ENCODE assay signal across 9 mouse cellular contexts in genomic region chr9:71210870-71211269, GRCm38 (mm10). TPM values are rescaled to one million over a fixed set of nuclear protein-coding genes. Genes with fewer than 3 reads are reported as not detected.
DNase-seq lines count a peak whose midpoint lies in the region; ATAC-seq and TF ChIP-seq lines count a peak whose summit lies in the region.
"Had no signal": no experiment of that assay in that cellular context is flagged by ENCODE, and none has a peak within 500 bp of the region (broad histone marks: within the 10 kb centered on the region; RNA-seq: fewer than 3 reads in every experiment).

No protein-coding gene starts in this region.

- no peaks in the 10 kb centered on the region for H3K36me3 ChIP-seq in kidney, adult 2 months (ENCODE audit: control insufficient read depth, insufficient read depth, low read length)
- H3K36me3 ChIP-seq in kidney, embryonic 14.5 days (ENCODE audit: control insufficient read depth, insufficient read depth, low read length), result no peaks in the 10 kb centered on the region
- no peaks in the 10 kb centered on the region for H3K36me3 ChIP-seq in embryonic facial prominence, embryonic 10.5 days (replicated peaks)
- no peaks in the 10 kb centered on the region for H3K36me3 ChIP-seq in thymus, adult 2 months (ENCODE audit: control insufficient read depth, insufficient read depth, low read length)
- H3K36me3 ChIP-seq: liver, embryonic 15.5 days had no signal

- no peak overlapping the region for H3K9ac ChIP-seq in kidney, embryonic 14.5 days (ENCODE audit: low read depth, low read length)
- H3K9ac ChIP-seq: liver, embryonic 15.5 days had no signal

- no peak overlapping the region for H3K27ac ChIP-seq in kidney, adult 2 months (ENCODE audit: insufficient read depth, low read depth, low read length)
- no peak overlapping the region for H3K27ac ChIP-seq in kidney, embryonic 14.5 days (ENCODE audit: low read depth, low read length)
- no peak overlapping the region for H3K27ac ChIP-seq in embryonic facial prominence, embryonic 10.5 days (replicated peaks)
- no peak overlapping the region for H3K27ac ChIP-seq in thymus, adult 2 months (ENCODE audit: control insufficient read depth, insufficient read depth, low read length)
- H3K27ac ChIP-seq: liver, embryonic 15.5 days had no signal

- peak; percentile 71 for TF ChIP-seq CTCF in kidney, adult 2 months (conservative IDR thresholded peaks at IDR 0.05; ENCODE audit: insufficient read depth, insufficient read length, low read depth, low read length)
- TF ChIP-seq CTCF in thymus, adult 2 months (IDR thresholded peaks at IDR 0.05; ENCODE audit: borderline replicate concordance, control insufficient read depth, extremely low read depth, insufficient read depth, low read length, poor library complexity), result no peak

- peak; percentile 33 to 69 for DNase-seq in adrenal gland, adult (ENCODE audit: inconsistent age in 2 of 2, low spot score in 1 of 2)
- no peak for DNase-seq in adrenal gland, adult 2 months
- DNase-seq in kidney, adult 2 months, result peak; percentile 48
- peak; percentile 36 to 37 for DNase-seq in B cell, adult 2 months
- DNase-seq in embryonic facial prominence, embryonic 10.5 days (ENCODE audit: low spot score), result peak; percentile 57
- DNase-seq in mesoderm, embryonic 11.5 days (ENCODE audit: low read depth, low spot score), result peak; percentile 63
- no peak for DNase-seq in thymus, adult 2 months

- H3K27me3 ChIP-seq in kidney, adult 2 months (replicated peaks; ENCODE audit: control insufficient read depth, insufficient read depth, low read length), result peaks cover 8% of the 10 kb centered on the region
- H3K27me3 ChIP-seq in kidney, embryonic 14.5 days (ENCODE audit: control insufficient read depth, insufficient read depth, low read length), result peaks cover 9% of the 10 kb centered on the region; the same call in 1 of the 2 replicates
- peaks cover 36% of the 10 kb centered on the region for H3K27me3 ChIP-seq in embryonic facial prominence, embryonic 10.5 days (replicated peaks; ENCODE audit: low read depth, poor library complexity, severe bottlenecking)
- peaks cover 6% of the 10 kb centered on the region for H3K27me3 ChIP-seq in thymus, adult 2 months (ENCODE audit: control insufficient read depth, insufficient read depth, low read length)

- 8% methylated on average over 2 of the region's 2 CpGs for WGBS in kidney, adult 2 months
- 10% methylated on average over 2 of the region's 2 CpGs for WGBS in kidney, embryonic 14.5 days
- WGBS in embryonic facial prominence, embryonic 10.5 days, result 10% methylated on average over 2 of the region's 2 CpGs
- 13% methylated on average over 2 of the region's 2 CpGs for WGBS in thymus, adult 2 months

- H3K9me3 ChIP-seq in kidney, embryonic 14.5 days (ENCODE audit: control insufficient read depth, low read length), result no peaks in the 10 kb centered on the region
- no peaks in the 10 kb centered on the region for H3K9me3 ChIP-seq in embryonic facial prominence, embryonic 10.5 days
- H3K9me3 ChIP-seq: liver, embryonic 15.5 days had no signal

- H3K4me1 ChIP-seq in kidney, adult 2 months (ENCODE audit: control insufficient read depth, insufficient read depth, low read length), result no peaks in the 10 kb centered on the region
- no peaks in the 10 kb centered on the region for H3K4me1 ChIP-seq in kidney, embryonic 14.5 days (ENCODE audit: control insufficient read depth, insufficient read depth, low read length)
- H3K4me1 ChIP-seq in embryonic facial prominence, embryonic 10.5 days, result peaks cover 8% of the 10 kb centered on the region
- peaks cover 7% of the 10 kb centered on the region for H3K4me1 ChIP-seq in thymus, adult 2 months (replicated peaks; ENCODE audit: control insufficient read depth, insufficient read depth, low read length)

- no peak for ATAC-seq in kidney, embryonic 14.5 days (ENCODE audit: low FRiP score, low TSS enrichment)

- no peak overlapping the region for H3K4me2 ChIP-seq in kidney, embryonic 14.5 days (replicated peaks; ENCODE audit: low read depth, low read length)
- H3K4me2 ChIP-seq: liver, embryonic 15.5 days had no signal

- H3K4me3 ChIP-seq in kidney, adult 2 months (ENCODE audit: insufficient read depth, low read depth, low read length), result no peak overlapping the region
- H3K4me3 ChIP-seq in kidney, embryonic 14.5 days (ENCODE audit: low read length), result no peak overlapping the region
- H3K4me3 ChIP-seq in embryonic facial prominence, embryonic 10.5 days, result no peak overlapping the region
- H3K4me3 ChIP-seq in thymus, adult 2 months (ENCODE audit: control insufficient read depth, insufficient read depth, low read length), result no peak overlapping the region
- H3K4me3 ChIP-seq: liver, embryonic 15.5 days had no signal

- TF ChIP-seq POLR2A in kidney, adult 2 months (IDR thresholded peaks at IDR 0.05; ENCODE audit: low read depth, low read length), result no peak
- TF ChIP-seq POLR2A in thymus, adult 2 months (IDR thresholded peaks at IDR 0.05; ENCODE audit: control insufficient read depth, extremely low read depth, insufficient read depth, low read length, poor library complexity), result no peak

RNA-seq across cellular contexts. Expression of gene Aldh1a2, which starts 4.7 kb away (rescaled TPM):
- total RNA-seq in adrenal gland, adult 2 months (2021), result 10 to 100 TPM; 65.6 to 92.9 TPM
- polyA plus RNA-seq in adrenal gland, adult 2 months (2012; rRNA removed), result 17.9 and 19.1 TPM in 2 replicates
- 8.7 and 9.0 TPM in 2 replicates for polyA plus RNA-seq in kidney, adult 2 months (2012; rRNA removed)
- 306 and 400 TPM in 2 replicates for polyA plus RNA-seq in kidney, embryonic 14.5 days (2014; fragmentation: Nextera tagmentation; extraction: Ambion mirVana)
- polyA plus RNA-seq in embryonic facial prominence, embryonic 10.5 days (2016; fragmentation: Nextera tagmentation; extraction: Ambion mirVana), result 4.1 and 7.6 TPM in 2 replicates
- polyA plus RNA-seq in thymus, adult 2 months (2012; rRNA removed), result 0.82 and 2.3 TPM in 2 replicates

RNA-seq across cellular contexts. Expression of gene Aqp9, which starts 42.4 kb away (rescaled TPM):
- total RNA-seq in adrenal gland, adult 2 months (2021), result 1 to 10 TPM in 1 of 2 experiments, under 1 TPM in 1; 0.28 to 1.1 TPM
- polyA plus RNA-seq in adrenal gland, adult 2 months (2012; rRNA removed), result 0.27 and 0.51 TPM in 2 replicates
- 0.11 and 0.27 TPM in 2 replicates for polyA plus RNA-seq in kidney, adult 2 months (2012; rRNA removed)
- 0.14 and 0.27 TPM in 2 replicates for polyA plus RNA-seq in kidney, embryonic 14.5 days (2014; fragmentation: Nextera tagmentation; extraction: Ambion mirVana)
- polyA plus RNA-seq in embryonic facial prominence, embryonic 10.5 days (2016; fragmentation: Nextera tagmentation; extraction: Ambion mirVana), result 0.16 TPM in 1 of 2 replicates, not detected in the other
- 1.2 and 1.5 TPM in 2 replicates for polyA plus RNA-seq in thymus, adult 2 months (2012; rRNA removed)

Comparison
In these comparisons a context has a peak if more than half of its experiments do, and no peak if none do; other contexts are left out.
1. DNase-seq: peak in adrenal gland, adult (2 of 2), kidney, adult 2 months (single experiment), B cell, adult 2 months (2 of 2), embryonic facial prominence, embryonic 10.5 days (single experiment) and mesoderm, embryonic 11.5 days (single experiment); none in adrenal gland, adult 2 months (single experiment) and thymus, adult 2 months (single experiment).
2. RNA of gene Aldh1a2, which starts 4.7 kb away (polyA plus RNA-seq): 306 to 400 TPM in kidney, embryonic 14.5 days; 17.9 to 19.1 TPM in adrenal gland, adult 2 months, 8.7 to 9.0 TPM in kidney, adult 2 months, 4.1 to 7.6 TPM in embryonic facial prominence, embryonic 10.5 days and 0.82 to 2.3 TPM in thymus, adult 2 months; every median in the first group is over 10 times any median in the second.